Mouse (Mus musculus) C2C12 (cell line): Measurements from ENCODE around the gene Atm. TPM values are rescaled to one million over a fixed set of nuclear protein-coding genes. Genes with fewer than 3 reads are reported as not detected.

Experiments used
- H3K27me3 ChIP-seq: one replicate; pipeline ENCODE4 v1.6.1; 2011; ENCODE audit not compliant: control insufficient read depth, insufficient read depth, insufficient read length
- H3K36me3 ChIP-seq: one replicate; pipeline ENCODE4 v1.6.1; 2011; ENCODE audit not compliant: control insufficient read depth, insufficient read depth
- H3K4me3 ChIP-seq: one replicate; pipeline ENCODE4 v1.5.1; 2011; ENCODE audit warnings: mild to moderate bottlenecking, control low read depth; ENCODE audit not compliant: poor library complexity, insufficient read depth, severe bottlenecking
- H3K79me2 ChIP-seq: one replicate; pipeline ENCODE4 v1.6.1; 2011; ENCODE audit not compliant: control insufficient read depth, insufficient read depth
- H3K79me3 ChIP-seq: one replicate; pipeline ENCODE4 v1.6.1; 2011; ENCODE audit warnings: low read depth, control low read depth
- H3ac ChIP-seq: one replicate; pipeline ENCODE3; 2011; ENCODE audit warnings: low read depth; ENCODE audit not compliant: control insufficient read depth, insufficient read length
- CEBPB ChIP-seq: IDR thresholded peaks from one replicate; pipeline ENCODE4 v1.6.1; 2011; ENCODE audit warnings: low read depth, mild to moderate bottlenecking, control low read depth, moderate library complexity
- CTCF ChIP-seq: IDR thresholded peaks from one replicate; pipeline ENCODE4 v1.5.1; 2011; ENCODE audit not compliant: control insufficient read depth, insufficient read depth, insufficient read length
- FOSL1 ChIP-seq: IDR thresholded peaks from one replicate; pipeline ENCODE4 v1.8.0; 2011; ENCODE audit warnings: mild to moderate bottlenecking, low read length; ENCODE audit not compliant: poor library complexity, insufficient read depth, severe bottlenecking
- MAX ChIP-seq: IDR thresholded peaks from one replicate; pipeline ENCODE4 v1.6.1; 2011; ENCODE audit warnings: mild to moderate bottlenecking, control low read depth
- MYOD1 ChIP-seq: IDR thresholded peaks from one replicate; pipeline ENCODE4 v1.6.1; 2011; ENCODE audit warnings: low read depth; ENCODE audit not compliant: control insufficient read depth, insufficient read length
- MYOG ChIP-seq: IDR thresholded peaks from one replicate; pipeline ENCODE4 v1.6.1; 2011; ENCODE audit not compliant: control insufficient read depth, insufficient read length; ENCODE audit errors: extremely low read depth
- USF1 ChIP-seq: IDR thresholded peaks from one replicate; pipeline ENCODE4 v1.6.1; 2011; ENCODE audit warnings: low read depth, mild to moderate bottlenecking, control low read depth, moderate library complexity
- polyA plus RNA-seq: library from polyadenylated mRNA; unstranded; fragments of >200 nt; fragmentation: generic; extraction: Trizol; gene quantifications from one replicate; pipeline ENCODE4 v1.2.1, GENCODE M21; 2012; ENCODE audit warnings: missing spikeins

Atm gene
- polyA plus RNA-seq, 1 experiment: 3.3 TPM

- no peaks in the 10 kb centered on the region for H3K36me3 ChIP-seq
- no peak overlapping the region for H3ac ChIP-seq
- H3K4me3 ChIP-seq: no peak overlapping the region
- no peak for TF ChIP-seq MYOG
- no peak for TF ChIP-seq MAX
- no peak for TF ChIP-seq USF1
- TF ChIP-seq CEBPB: no peak
- no peak for TF ChIP-seq CTCF
- no peak for TF ChIP-seq FOSL1
- TF ChIP-seq MYOD1: no peak
- no peaks in the 10 kb centered on the region for H3K27me3 ChIP-seq
- H3K79me2 ChIP-seq: no peaks in the 10 kb centered on the region
- no peaks in the 10 kb centered on the region for H3K79me3 ChIP-seq
Observed at GRCm38 (mm10) chr9:53427638-53428037, 108.9 kb downstream of the Atm start.

GRCm38 (mm10) chr9:53426726-53427125, 109.8 kb downstream of the Atm start:
- Histone ChIP-seq H3ac (no peak overlapping the region), H3K79me2 (no peaks in the 10 kb centered on the region), H3K36me3 (no peaks in the 10 kb centered on the region), H3K4me3 (no peak overlapping the region), H3K27me3 (no peaks in the 10 kb centered on the region), H3K79me3 (no peaks in the 10 kb centered on the region)
- no peak for TF ChIP-seq CEBPB
- no peak for TF ChIP-seq MYOG
- no peak for TF ChIP-seq MYOD1
- no peak for TF ChIP-seq CTCF
- TF ChIP-seq USF1: no peak
- TF ChIP-seq FOSL1: no peak
- TF ChIP-seq MAX: no peak

GRCm38 (mm10) chr9:53422133-53422896, 114.2 kb downstream of the Atm start:
- no peak overlapping the region for H3ac ChIP-seq
- H3K79me2 ChIP-seq: no peaks in the 10 kb centered on the region
- H3K4me3 ChIP-seq: no peak overlapping the region
- no peaks in the 10 kb centered on the region for H3K36me3 ChIP-seq
- TF ChIP-seq MAX: no peak
- TF ChIP-seq MYOD1: no peak
- no peak for TF ChIP-seq USF1
- no peak for TF ChIP-seq MYOG
- no peak for TF ChIP-seq CEBPB
- TF ChIP-seq FOSL1: no peak
- TF ChIP-seq CTCF: no peak
- no peaks in the 10 kb centered on the region for H3K79me3 ChIP-seq
- no peaks in the 10 kb centered on the region for H3K27me3 ChIP-seq

GRCm38 (mm10) chr9:53409427-53409826, 127.1 kb downstream of the Atm start:
- no peaks in the 10 kb centered on the region for H3K79me2 ChIP-seq

GRCm38 (mm10) chr9:53408953-53409361, 127.6 kb downstream of the Atm start:
- Histone ChIP-seq H3K79me3 (no peaks in the 10 kb centered on the region), H3K4me3 (no peak overlapping the region), H3K79me2 (no peaks in the 10 kb centered on the region), H3K36me3 (no peaks in the 10 kb centered on the region), H3ac (no peak overlapping the region), H3K27me3 (no peaks in the 10 kb centered on the region)
- TF ChIP-seq USF1: no peak

More at GRCm38 (mm10) chr9:53409427-53409826, 127.1 kb downstream of the Atm start:
- no peaks in the 10 kb centered on the region for H3K27me3 ChIP-seq
- H3K79me3 ChIP-seq: no peaks in the 10 kb centered on the region
- no peak for TF ChIP-seq CTCF
- TF ChIP-seq MYOG: no peak
- no peak for TF ChIP-seq MAX
- no peaks in the 10 kb centered on the region for H3K36me3 ChIP-seq
- H3ac ChIP-seq: no peak overlapping the region
- H3K4me3 ChIP-seq: no peak overlapping the region

- no peaks in the 10 kb centered on the region for H3K27me3 ChIP-seq
- no peaks in the 10 kb centered on the region for H3K36me3 ChIP-seq
- no peaks in the 10 kb centered on the region for H3K79me2 ChIP-seq
- no peaks in the 10 kb centered on the region for H3K79me3 ChIP-seq
- H3ac ChIP-seq: no peak overlapping the region
- TF ChIP-seq CEBPB (no peak), MYOD1 (no peak), MAX (no peak), MYOG (no peak), FOSL1 (no peak), CTCF (no peak), USF1 (no peak)
- H3K4me3 ChIP-seq: no peak overlapping the region
Observed at GRCm38 (mm10) chr9:53408548-53408947, 128.0 kb downstream of the Atm start.
